Mouse (Mus musculus) C2C12 (cell line): ENCODE measurements around the gene Diaph3. TPM values are rescaled to one million over a fixed set of nuclear protein-coding genes. Genes with fewer than 3 reads are reported as not detected.

Source experiments
- H3K27me3 ChIP-seq: one replicate; pipeline ENCODE4 v1.6.1; 2011; ENCODE audit not compliant: control insufficient read depth, insufficient read depth, insufficient read length
- H3K36me3 ChIP-seq: one replicate; pipeline ENCODE4 v1.6.1; 2011; ENCODE audit not compliant: control insufficient read depth, insufficient read depth
- H3K4me3 ChIP-seq: one replicate; pipeline ENCODE4 v1.5.1; 2011; ENCODE audit warnings: mild to moderate bottlenecking, control low read depth; ENCODE audit not compliant: poor library complexity, insufficient read depth, severe bottlenecking
- H3K79me2 ChIP-seq: one replicate; pipeline ENCODE4 v1.6.1; 2011; ENCODE audit not compliant: control insufficient read depth, insufficient read depth
- H3K79me3 ChIP-seq: one replicate; pipeline ENCODE4 v1.6.1; 2011; ENCODE audit warnings: low read depth, control low read depth
- H3ac ChIP-seq: one replicate; pipeline ENCODE3; 2011; ENCODE audit warnings: low read depth; ENCODE audit not compliant: control insufficient read depth, insufficient read length
- CEBPB ChIP-seq: IDR thresholded peaks from one replicate; pipeline ENCODE4 v1.6.1; 2011; ENCODE audit warnings: low read depth, mild to moderate bottlenecking, control low read depth, moderate library complexity
- CTCF ChIP-seq: IDR thresholded peaks from one replicate; pipeline ENCODE4 v1.5.1; 2011; ENCODE audit not compliant: control insufficient read depth, insufficient read depth, insufficient read length
- FOSL1 ChIP-seq: IDR thresholded peaks from one replicate; pipeline ENCODE4 v1.8.0; 2011; ENCODE audit warnings: mild to moderate bottlenecking, low read length; ENCODE audit not compliant: poor library complexity, insufficient read depth, severe bottlenecking
- MAX ChIP-seq: IDR thresholded peaks from one replicate; pipeline ENCODE4 v1.6.1; 2011; ENCODE audit warnings: mild to moderate bottlenecking, control low read depth
- MYOD1 ChIP-seq: IDR thresholded peaks from one replicate; pipeline ENCODE4 v1.6.1; 2011; ENCODE audit warnings: low read depth; ENCODE audit not compliant: control insufficient read depth, insufficient read length
- MYOG ChIP-seq: IDR thresholded peaks from one replicate; pipeline ENCODE4 v1.6.1; 2011; ENCODE audit not compliant: control insufficient read depth, insufficient read length; ENCODE audit errors: extremely low read depth
- USF1 ChIP-seq: IDR thresholded peaks from one replicate; pipeline ENCODE4 v1.6.1; 2011; ENCODE audit warnings: low read depth, mild to moderate bottlenecking, control low read depth, moderate library complexity
- polyA plus RNA-seq: library from polyadenylated mRNA; unstranded; fragments of >200 nt; fragmentation: generic; extraction: Trizol; gene quantifications from one replicate; pipeline ENCODE4 v1.2.1, GENCODE M21; 2012; ENCODE audit warnings: missing spikeins

The Diaph3 gene
- polyA plus RNA-seq, 1 experiment, result 14.3 TPM

DNA sequence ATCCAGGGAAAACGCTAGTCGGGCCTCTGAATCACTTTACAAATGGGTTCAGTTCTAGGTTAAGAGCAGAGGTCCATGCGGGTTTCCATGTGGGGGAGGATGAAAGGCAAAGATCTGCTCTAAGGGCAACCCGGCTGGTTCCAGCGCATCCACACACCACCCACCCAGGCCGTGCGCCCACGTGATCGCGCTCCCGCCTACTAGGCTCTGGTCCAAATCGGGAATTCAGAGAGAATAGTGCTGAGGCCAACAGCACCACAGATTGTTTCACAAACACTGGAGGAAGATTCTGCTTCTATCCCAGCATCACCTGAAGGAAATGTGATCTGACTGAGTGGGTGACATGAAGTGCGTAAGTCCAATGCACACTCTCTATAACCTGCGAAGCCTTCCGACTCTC is 17.9 kb downstream of the Diaph3 start:
- Histone ChIP-seq H3K36me3 (peaks cover 5% of the 10 kb centered on the region), H3K79me2 (peaks cover 86% of the 10 kb centered on the region), H3K27me3 (no peaks in the 10 kb centered on the region), H3K4me3 (no peak overlapping the region), H3ac (no peak overlapping the region), H3K79me3 (peaks cover 83% of the 10 kb centered on the region)
- TF ChIP-seq MYOG (no peak), USF1 (no peak), CEBPB (no peak), MYOD1 (no peak), FOSL1 (no peak), CTCF (no peak), MAX (no peak)

GRCm38 (mm10) chr14:87121868-87122267 is 19.2 kb downstream of the Diaph3 start:
- no peaks in the 10 kb centered on the region for H3K36me3 ChIP-seq
- no peaks in the 10 kb centered on the region for H3K27me3 ChIP-seq

DNA sequence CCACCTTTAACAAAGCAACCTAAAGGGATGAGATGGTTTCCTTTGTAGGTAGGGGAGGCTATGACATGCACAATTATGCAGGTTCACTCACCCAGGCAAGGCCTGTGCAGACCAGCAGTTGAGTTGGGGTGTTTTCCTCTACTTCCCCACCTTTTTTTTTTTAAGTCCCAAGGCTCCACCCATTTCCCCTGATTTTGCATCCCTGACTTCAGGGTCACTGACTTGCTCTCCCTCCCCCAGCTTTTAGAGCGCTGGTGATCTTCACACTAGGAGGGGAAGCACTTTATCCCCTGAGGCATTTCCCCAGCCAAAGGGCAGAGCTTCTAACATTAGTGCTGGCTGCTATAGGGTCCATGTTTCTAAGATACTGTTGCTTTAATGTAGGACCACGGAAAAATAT is 30.4 kb downstream of the Diaph3 start:
- TF ChIP-seq MYOG (no peak), CEBPB (no peak), CTCF (no peak)
- Histone ChIP-seq H3K36me3 (peaks cover 11% of the 10 kb centered on the region), H3K4me3 (no peak overlapping the region), H3ac (no peak overlapping the region), H3K79me2 (peaks cover 49% of the 10 kb centered on the region), H3K27me3 (no peaks in the 10 kb centered on the region), H3K79me3 (peaks cover 22% of the 10 kb centered on the region)

More at GRCm38 (mm10) chr14:87121868-87122267, 19.2 kb downstream of the Diaph3 start:
- peaks cover 86% of the 10 kb centered on the region for H3K79me2 ChIP-seq
- H3K79me3 ChIP-seq, result peaks cover 82% of the 10 kb centered on the region
- TF ChIP-seq CTCF, result no peak
- TF ChIP-seq CEBPB, result no peak
- no peak for TF ChIP-seq FOSL1
- TF ChIP-seq MYOD1, result no peak
- no peak for TF ChIP-seq MAX
- no peak overlapping the region for H3K4me3 ChIP-seq
- H3ac ChIP-seq, result no peak overlapping the region

DNA sequence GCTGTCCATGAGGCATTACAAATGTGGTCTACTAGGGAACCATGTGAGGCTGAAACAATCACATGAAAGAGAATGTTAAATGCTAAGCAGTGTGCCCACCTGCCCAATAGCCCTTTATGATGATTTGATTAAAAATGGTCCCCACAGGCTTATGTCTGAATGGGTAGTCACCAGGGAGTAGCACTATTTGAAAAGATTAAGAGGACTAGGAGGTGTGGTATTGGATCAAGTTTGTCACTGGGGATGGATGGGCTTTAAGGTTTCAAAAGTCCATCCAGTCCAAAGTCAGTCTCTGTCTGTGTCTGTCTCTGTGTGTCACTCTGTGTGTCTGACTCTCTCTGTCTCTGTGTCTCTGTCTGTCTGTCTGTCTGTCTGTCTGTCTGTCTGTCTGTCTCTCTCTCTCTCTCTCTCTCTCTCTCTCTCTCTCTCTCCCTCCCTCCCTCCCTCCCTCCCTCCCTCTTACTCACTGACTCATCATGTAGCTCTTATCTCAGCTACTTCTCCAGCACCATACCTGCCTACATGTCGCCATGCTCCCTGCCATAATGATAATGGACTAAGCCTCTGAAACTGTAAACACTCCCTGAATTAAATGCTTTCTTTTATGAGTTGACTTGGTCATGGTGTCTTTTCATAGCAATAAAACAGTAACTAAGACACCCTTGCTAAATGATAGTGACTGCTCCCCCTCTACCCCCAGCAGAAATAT is 41.5 kb downstream of the Diaph3 start:
- peaks cover 43% of the 10 kb centered on the region for H3K79me3 ChIP-seq
- H3K4me3 ChIP-seq, result no peak overlapping the region
- H3ac ChIP-seq, result no peak overlapping the region
- TF ChIP-seq MYOG (no peak), MAX (no peak), CEBPB (no peak), CTCF (no peak), USF1 (no peak), MYOD1 (no peak), FOSL1 (no peak)
- H3K27me3 ChIP-seq, result no peaks in the 10 kb centered on the region
- peaks cover 78% of the 10 kb centered on the region for H3K79me2 ChIP-seq
- H3K36me3 ChIP-seq, result peaks cover 6% of the 10 kb centered on the region

- Histone ChIP-seq H3K27me3 (no peaks in the 10 kb centered on the region), H3K79me2 (peaks cover 79% of the 10 kb centered on the region), H3K79me3 (peaks cover 48% of the 10 kb centered on the region), H3K4me3 (no peak overlapping the region), H3K36me3 (peaks cover 6% of the 10 kb centered on the region), H3ac (no peak overlapping the region)
- TF ChIP-seq USF1 (no peak), CTCF (no peak), MYOD1 (no peak), CEBPB (no peak), FOSL1 (no peak), MYOG (no peak), MAX (no peak)
Measured at GRCm38 (mm10) chr14:87098093-87098492, 42.9 kb downstream of the Diaph3 start.

GRCm38 (mm10) chr14:87091522-87091921 is 49.5 kb downstream of the Diaph3 start:
- Histone ChIP-seq H3K4me3 (no peak overlapping the region), H3K79me3 (peaks cover 39% of the 10 kb centered on the region)
- no peak for TF ChIP-seq MYOD1
- no peak for TF ChIP-seq CEBPB
- no peak for TF ChIP-seq MYOG
- TF ChIP-seq MAX, result no peak
- TF ChIP-seq FOSL1, result no peak
- no peak for TF ChIP-seq USF1
- TF ChIP-seq CTCF, result no peak

More at GRCm38 (mm10) chr14:87091522-87091921, 49.5 kb downstream of the Diaph3 start:
- no peak overlapping the region for H3ac ChIP-seq
- no peaks in the 10 kb centered on the region for H3K27me3 ChIP-seq
- peaks cover 20% of the 10 kb centered on the region for H3K36me3 ChIP-seq
- H3K79me2 ChIP-seq, result peaks cover 60% of the 10 kb centered on the region
